Mouse (Mus musculus) intestine, embryonic 15.5 days (tissue): ENCODE measurements around the gene Atp1a4. TPM values are rescaled to one million over a fixed set of nuclear protein-coding genes. Genes with fewer than 3 reads are reported as not detected.
"Not testable (repeated sequence)": the region's sequence is repeated elsewhere in the genome, so short reads cannot be mapped to it uniquely, and the experiment has no call there.

Source experiments
- ATAC-seq: fragments of 200-750 bp; cut with Nextera tagmentation; 2 replicates; pipeline ENCODE4 v1.8.0; 2017; ENCODE audit warnings: moderate TSS enrichment, moderate library complexity
- H3K27ac ChIP-seq: fragments of 300-500 bp; sonication (generic); 2 replicates; pipeline ENCODE4 v1.5.1; 2015; ENCODE audit warnings: mild to moderate bottlenecking, inconsistent platforms
- H3K27me3 ChIP-seq: fragments of 300-500 bp; sonication (generic); replicated peaks from 2 replicates; pipeline ENCODE4 v1.6.1; 2015; ENCODE audit warnings: inconsistent platforms
- H3K36me3 ChIP-seq: fragments of 300-500 bp; sonication (generic); 2 replicates; pipeline ENCODE4 v1.6.1; 2015; ENCODE audit warnings: inconsistent platforms
- H3K4me1 ChIP-seq: fragments of 300-500 bp; sonication (generic); replicated peaks from 2 replicates; pipeline ENCODE4 v1.6.1; 2015; ENCODE audit warnings: inconsistent platforms
- H3K4me2 ChIP-seq: fragments of 300-500 bp; sonication (generic); replicated peaks from 2 replicates; pipeline ENCODE4 v1.6.1; 2015; ENCODE audit warnings: mild to moderate bottlenecking, inconsistent platforms
- H3K4me3 ChIP-seq: fragments of 300-500 bp; sonication (generic); replicated peaks from 2 replicates; pipeline ENCODE4 v1.5.1; 2015; ENCODE audit warnings: inconsistent platforms
- H3K9ac ChIP-seq: fragments of 300-500 bp; sonication (generic); 2 replicates; pipeline ENCODE4 v1.6.1; 2015; ENCODE audit warnings: inconsistent platforms
- H3K9me3 ChIP-seq: fragments of 300-500 bp; sonication (generic); 2 replicates; pipeline ENCODE4 v1.6.1; 2016; ENCODE audit warnings: inconsistent platforms
- WGBS: fragments of 180-500 bp; shearing (Covaris S2); methylation state at CpG from one replicate; pipeline ENCODE4 v1.1.7; 2015; 5-methylcytosine and 5-hydroxymethylcytosine counted together
- polyA plus RNA-seq: library from polyadenylated mRNA; unstranded; fragments of >200 nt; fragmentation: Nextera tagmentation; extraction: Ambion mirVana; gene quantifications from 2 replicates; pipeline ENCODE4 v1.2.1, GENCODE M21; 2015

Gene Atp1a4
- polyA plus RNA-seq, 1 experiment from 2014 or later = not detected

DNA sequence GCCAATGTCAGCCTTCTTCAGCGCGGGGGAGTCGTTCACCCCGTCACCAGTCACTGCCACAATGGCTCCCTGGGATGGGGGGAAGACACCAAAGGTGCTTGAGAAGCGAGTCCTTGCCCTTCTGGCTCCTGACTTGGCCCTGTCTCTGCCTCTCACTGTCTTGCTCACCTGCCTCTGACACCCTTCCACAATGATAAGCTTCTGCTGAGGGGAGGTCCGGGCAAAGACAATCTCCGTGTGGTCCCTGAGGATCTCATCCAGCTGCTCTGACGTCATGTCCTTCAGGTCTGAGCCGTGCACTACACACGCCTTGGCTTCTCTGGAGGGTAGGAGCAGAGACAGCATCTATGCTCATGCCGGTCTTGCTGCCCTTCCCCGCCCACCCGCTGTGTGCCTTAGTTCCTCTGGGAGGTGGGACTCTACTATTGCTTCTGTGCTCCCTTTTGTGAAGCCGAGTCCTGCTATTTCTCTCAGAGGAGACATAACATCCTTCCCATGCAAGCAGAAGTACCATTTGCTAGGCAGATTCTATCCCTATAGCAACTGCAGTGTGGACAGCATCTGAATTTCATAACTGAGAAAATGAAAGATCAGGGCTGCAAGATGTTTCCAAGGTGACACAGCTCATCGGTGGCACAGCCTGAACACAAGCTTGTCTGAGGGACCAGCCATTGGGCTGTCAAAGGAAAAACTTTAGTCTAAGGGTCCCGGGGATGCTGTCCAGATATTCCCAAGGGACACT is 21.7 kb upstream of the Atp1a4 start:
- WGBS = 78% methylated on average over 16 of the region's 16 CpGs
- no peaks in the 10 kb centered on the region for H3K27me3 ChIP-seq
- H3K36me3 ChIP-seq = no peaks in the 10 kb centered on the region
- no peak overlapping the region for H3K4me2 ChIP-seq
- ATAC-seq = no peak
- no peaks in the 10 kb centered on the region for H3K9me3 ChIP-seq
- no peaks in the 10 kb centered on the region for H3K4me1 ChIP-seq
- H3K9ac ChIP-seq = no peak overlapping the region
- no peak overlapping the region for H3K4me3 ChIP-seq
- no peak overlapping the region for H3K27ac ChIP-seq

DNA sequence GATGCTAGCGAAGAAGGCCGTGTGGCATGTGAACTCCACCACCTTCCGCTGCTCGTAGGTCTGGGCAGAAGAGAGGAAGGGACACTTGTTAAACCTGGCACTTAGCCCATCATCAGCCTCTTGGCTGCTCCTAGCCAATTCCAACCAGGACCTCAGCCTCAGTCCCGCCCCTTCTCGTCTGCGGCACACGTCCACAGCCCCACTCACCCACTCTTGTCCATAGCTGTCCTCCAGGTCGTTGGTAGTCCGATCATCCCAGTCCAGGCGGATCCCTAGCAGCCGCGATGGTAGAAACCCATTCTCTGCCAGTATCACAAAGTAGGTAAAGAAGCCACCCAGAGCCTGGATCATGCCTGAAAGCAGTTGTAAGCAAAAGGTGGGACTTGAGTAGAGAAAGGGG is 20.1 kb upstream of the Atp1a4 start:
- no peaks in the 10 kb centered on the region for H3K27me3 ChIP-seq
- no peak overlapping the region for H3K4me3 ChIP-seq
- WGBS = 91% methylated on average over 13 of the region's 13 CpGs
- 0 out of 2 replicates have a peak, but pooled peaks cover 5% of the 10 kb centered on the region for H3K4me1 ChIP-seq
- H3K27ac ChIP-seq = no peak overlapping the region
- no peaks in the 10 kb centered on the region for H3K9me3 ChIP-seq
- H3K4me2 ChIP-seq = no peak overlapping the region
- H3K9ac ChIP-seq = no peak overlapping the region
- ATAC-seq = no peak
- H3K36me3 ChIP-seq = no peaks in the 10 kb centered on the region

DNA sequence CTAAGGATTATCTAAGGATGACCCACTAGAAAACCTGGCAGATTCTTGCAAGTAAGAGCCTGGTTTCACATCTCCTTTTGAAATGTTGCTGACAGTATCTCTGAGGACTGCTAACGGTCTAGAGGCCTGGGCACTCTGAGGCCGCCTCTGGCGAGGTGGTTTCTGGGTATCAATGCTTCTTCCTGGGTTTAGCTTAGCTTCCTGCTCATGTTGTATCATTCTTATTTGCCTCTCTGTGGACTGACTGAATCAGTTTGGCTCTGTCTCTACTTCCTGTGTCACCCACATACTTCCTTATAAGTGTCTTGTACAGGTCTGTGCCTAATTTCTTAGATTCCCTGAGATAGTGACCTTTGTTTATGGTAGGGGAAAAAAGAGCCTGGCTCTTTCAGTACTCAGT is 19.0 kb upstream of the Atp1a4 start:
- ATAC-seq = no peak
- Histone ChIP-seq H3K4me1 (0 out of 2 replicates have a peak, but pooled peaks cover 5% of the 10 kb centered on the region), H3K27me3 (no peaks in the 10 kb centered on the region), H3K4me3 (no peak overlapping the region), H3K36me3 (no peaks in the 10 kb centered on the region), H3K4me2 (no peak overlapping the region), H3K9me3 (no peaks in the 10 kb centered on the region), H3K27ac (no peak overlapping the region), H3K9ac (no peak overlapping the region)
- 67% methylated on average over 3 of the region's 3 CpGs for WGBS

DNA sequence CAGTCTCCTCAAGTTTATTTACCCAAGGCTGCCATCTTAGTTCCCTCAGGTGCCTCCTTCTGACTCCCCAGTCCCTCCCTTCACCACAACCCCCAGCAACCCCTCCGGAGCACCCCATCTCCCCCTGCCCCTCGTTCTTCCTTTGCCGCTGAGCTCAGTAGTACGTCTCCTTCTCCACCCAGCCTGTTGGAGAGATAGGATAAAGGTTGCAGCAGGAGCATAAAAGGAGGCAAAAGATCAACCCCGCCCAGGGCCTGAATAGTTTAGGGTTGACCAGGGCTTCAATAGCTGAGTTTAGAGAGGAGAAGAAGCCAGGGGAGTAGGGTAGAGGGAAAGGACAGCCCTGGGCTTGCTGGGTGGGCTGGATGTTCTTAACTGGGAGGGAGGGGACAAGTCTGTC is 16.3 kb upstream of the Atp1a4 start:
- Histone ChIP-seq H3K27me3 (no peaks in the 10 kb centered on the region), H3K9me3 (no peaks in the 10 kb centered on the region), H3K36me3 (no peaks in the 10 kb centered on the region), H3K4me2 (no peak overlapping the region), H3K4me1 (0 out of 2 replicates have a peak, but pooled peaks cover 5% of the 10 kb centered on the region), H3K4me3 (no peak overlapping the region), H3K27ac (no peak overlapping the region), H3K9ac (no peak overlapping the region)
- ATAC-seq = peak; percentile 54
- 53% methylated on average over 5 of the region's 5 CpGs for WGBS

DNA sequence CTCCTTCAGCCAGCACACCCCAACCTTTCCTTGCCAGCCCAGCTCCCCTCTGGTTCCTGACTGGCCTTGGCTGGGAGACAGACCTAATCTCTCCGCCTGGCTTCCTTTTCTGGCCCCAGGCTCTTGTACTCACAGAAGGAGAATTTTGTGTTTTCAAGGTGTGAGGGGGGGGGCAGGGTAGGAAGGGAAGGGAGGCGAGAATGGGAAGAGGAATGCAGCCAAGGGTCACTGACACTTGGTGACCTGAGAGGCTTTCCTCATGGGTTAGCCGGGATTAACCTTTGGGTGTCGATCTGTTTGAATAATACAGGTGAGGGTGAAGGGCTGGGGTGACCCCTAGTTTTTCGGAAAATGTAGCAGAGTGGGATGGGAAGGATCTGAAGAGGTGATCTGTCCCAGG is 15.9 kb upstream of the Atp1a4 start:
- Histone ChIP-seq H3K9ac (no peak overlapping the region), H3K4me3 (no peak overlapping the region), H3K4me2 (no peak overlapping the region), H3K27ac (no peak overlapping the region), H3K27me3 (no peaks in the 10 kb centered on the region), H3K36me3 (no peaks in the 10 kb centered on the region), H3K9me3 (no peaks in the 10 kb centered on the region), H3K4me1 (0 out of 2 replicates have a peak, but pooled peaks cover 5% of the 10 kb centered on the region)
- ATAC-seq = peak; percentile 39
- 58% methylated on average over 5 of the region's 5 CpGs for WGBS

DNA sequence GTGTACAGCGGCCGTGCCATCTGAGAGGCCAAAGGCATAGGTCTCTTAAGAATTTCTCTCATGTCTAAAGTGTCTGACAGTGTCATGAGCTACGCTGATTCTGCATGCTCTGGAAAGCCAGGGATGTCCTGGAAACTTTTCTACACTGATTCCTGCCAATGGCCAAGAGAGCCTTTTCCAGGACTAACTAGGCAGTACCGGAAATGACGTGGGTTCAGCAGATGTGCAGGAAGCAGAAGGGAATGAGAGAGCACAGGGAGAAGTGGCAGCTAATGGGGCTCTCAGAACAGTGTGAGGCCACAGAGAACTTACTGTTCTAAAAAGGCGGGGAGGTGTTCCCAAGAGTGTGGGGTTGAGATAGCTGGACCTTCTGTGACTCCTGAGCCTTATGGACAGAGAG is 15.2 kb upstream of the Atp1a4 start:
- H3K27me3 ChIP-seq = no peaks in the 10 kb centered on the region
- H3K9me3 ChIP-seq = no peaks in the 10 kb centered on the region
- no peaks in the 10 kb centered on the region for H3K36me3 ChIP-seq
- 87% methylated on average over 6 of the region's 6 CpGs for WGBS
- H3K27ac ChIP-seq = no peak overlapping the region
- ATAC-seq = no peak
- H3K4me2 ChIP-seq = no peak overlapping the region
- H3K4me3 ChIP-seq = no peak overlapping the region
- 0 out of 2 replicates have a peak, but pooled peaks cover 5% of the 10 kb centered on the region for H3K4me1 ChIP-seq
- H3K9ac ChIP-seq = no peak overlapping the region

DNA sequence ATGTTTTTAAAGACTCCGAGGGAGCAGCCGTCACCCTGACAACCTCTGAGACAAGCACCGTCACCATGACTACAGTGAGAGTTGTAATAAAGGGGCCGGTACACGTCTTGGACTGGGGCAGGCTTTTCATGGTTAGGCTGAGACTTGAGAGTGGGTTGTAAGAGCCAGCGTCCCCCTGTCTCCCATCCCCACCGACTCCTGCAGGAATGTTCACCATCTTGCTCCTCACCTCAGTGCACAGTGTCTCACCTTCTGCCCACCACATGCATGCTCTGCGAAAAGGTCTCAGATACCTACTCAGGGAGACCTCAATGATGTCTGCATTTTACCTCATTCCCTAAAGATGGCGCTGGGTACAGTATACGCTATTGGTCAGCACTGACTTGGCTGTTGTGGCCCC is 13.6 kb upstream of the Atp1a4 start:
- Histone ChIP-seq H3K9ac (no peak overlapping the region), H3K27ac (no peak overlapping the region), H3K9me3 (no peaks in the 10 kb centered on the region), H3K4me2 (no peak overlapping the region), H3K4me3 (no peak overlapping the region), H3K4me1 (0 out of 2 replicates have a peak, but pooled peaks cover 5% of the 10 kb centered on the region), H3K27me3 (no peaks in the 10 kb centered on the region), H3K36me3 (no peaks in the 10 kb centered on the region)
- ATAC-seq = no peak
- WGBS = 61% methylated on average over 10 of the region's 10 CpGs

DNA sequence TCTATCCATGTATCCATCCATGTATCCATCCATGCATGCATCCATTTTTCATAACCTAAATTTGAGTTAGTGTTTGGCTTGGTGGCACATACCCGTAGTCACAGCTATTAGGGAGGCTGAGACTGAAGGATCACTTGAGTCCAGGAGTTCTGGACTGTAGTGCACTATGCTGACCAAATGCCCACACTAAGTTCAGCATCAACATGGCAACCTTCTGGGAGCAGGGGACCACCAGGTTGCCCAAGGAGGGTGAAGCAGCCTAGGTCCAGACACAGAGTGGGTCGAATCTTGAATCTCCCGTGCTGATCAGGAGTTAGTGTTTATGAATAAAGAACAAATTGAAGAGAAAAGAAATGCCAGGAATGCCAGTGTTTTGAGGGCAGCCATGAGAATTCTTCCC is 13.0 kb upstream of the Atp1a4 start:
- Histone ChIP-seq H3K36me3 (no peaks in the 10 kb centered on the region), H3K4me2 (no peak overlapping the region), H3K27me3 (no peaks in the 10 kb centered on the region), H3K9ac (no peak overlapping the region), H3K4me3 (no peak overlapping the region), H3K9me3 (no peaks in the 10 kb centered on the region), H3K4me1 (0 out of 2 replicates have a peak, but pooled peaks cover 5% of the 10 kb centered on the region), H3K27ac (no peak overlapping the region)
- ATAC-seq = no peak
- 77% methylated on average over 3 of the region's 3 CpGs for WGBS

DNA sequence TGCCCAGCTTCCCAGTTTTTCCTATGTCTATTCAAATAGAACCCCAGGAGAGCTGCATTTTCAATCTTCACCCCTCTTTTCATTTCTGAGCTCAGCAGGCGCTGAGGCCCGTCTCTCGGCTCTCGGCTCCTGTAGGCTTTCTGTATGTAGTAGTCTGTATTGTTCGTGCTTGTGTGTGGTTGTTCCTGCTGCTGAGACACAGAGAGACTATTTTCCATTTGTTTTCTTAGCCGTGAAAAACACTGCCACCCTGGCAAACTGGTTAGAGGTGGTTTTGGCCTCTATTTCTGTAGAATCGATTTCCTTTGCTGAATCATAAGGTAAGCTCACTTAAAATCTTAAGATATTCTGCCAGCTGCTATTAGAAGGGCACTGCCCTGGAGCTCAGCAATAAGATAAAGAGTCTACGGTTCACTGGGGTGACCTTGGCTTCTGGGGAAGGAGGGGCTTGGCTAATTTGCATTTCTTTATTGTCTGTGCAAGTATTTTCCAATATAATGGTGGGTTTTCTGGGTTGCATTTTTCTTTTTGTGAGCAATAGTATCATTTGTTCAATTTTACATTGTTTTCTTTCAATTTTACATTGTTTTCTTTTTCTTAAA is 3.4 kb upstream of the Atp1a4 start, which contains the start of gene Igsf8:
Igsf8 (plus strand) TSS at position 165 of the 602 bp plus-strand sequence.
- H3K4me1 ChIP-seq = no peaks in the 10 kb centered on the region
- no peak within 1 kb of the TSS for H3K9ac ChIP-seq
- WGBS = 69% methylated on average over 8 of the region's 8 CpGs
- H3K4me2 ChIP-seq = no peak within 1 kb of the TSS
- H3K27ac ChIP-seq = no peak within 1 kb of the TSS
- H3K36me3 ChIP-seq = no peaks in the 10 kb centered on the region
- no peaks in the 10 kb centered on the region for H3K9me3 ChIP-seq
- ATAC-seq = no peak
- H3K27me3 ChIP-seq = no peaks in the 10 kb centered on the region
- H3K4me3 ChIP-seq = no peak within 1 kb of the TSS

DNA sequence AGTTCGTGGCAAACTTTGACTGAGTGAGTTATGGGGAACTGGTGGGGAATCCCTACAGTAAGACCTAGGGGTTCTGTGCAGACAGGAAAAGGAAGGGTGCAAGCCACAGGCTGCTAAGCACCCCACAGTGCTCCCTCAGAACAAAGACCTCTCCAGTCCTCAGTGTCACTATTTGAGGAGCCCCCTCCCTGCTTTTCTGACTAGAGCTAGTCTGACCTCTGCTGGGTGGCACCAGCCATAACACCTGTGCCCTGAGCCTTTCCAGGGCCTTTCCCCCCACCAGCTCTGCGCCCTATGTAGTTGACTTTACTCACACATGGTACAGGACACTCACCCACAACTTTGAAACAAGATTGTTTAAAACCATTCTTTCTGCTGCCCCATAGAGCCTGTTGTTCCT is 10.5 kb downstream of the Atp1a4 start:
- Histone ChIP-seq H3K4me3 (no peak overlapping the region), H3K27ac (no peak overlapping the region), H3K27me3 (0 out of 2 replicates have a peak, but pooled peaks cover 4% of the 10 kb centered on the region), H3K36me3 (no peaks in the 10 kb centered on the region), H3K4me1 (no peaks in the 10 kb centered on the region), H3K9me3 (no peaks in the 10 kb centered on the region), H3K4me2 (no peak overlapping the region), H3K9ac (no peak overlapping the region)
- 54% methylated on average over 2 of the region's 2 CpGs for WGBS
- 0 out of 2 replicates have a peak, but pooled peaks have one; percentile 41 for ATAC-seq

DNA sequence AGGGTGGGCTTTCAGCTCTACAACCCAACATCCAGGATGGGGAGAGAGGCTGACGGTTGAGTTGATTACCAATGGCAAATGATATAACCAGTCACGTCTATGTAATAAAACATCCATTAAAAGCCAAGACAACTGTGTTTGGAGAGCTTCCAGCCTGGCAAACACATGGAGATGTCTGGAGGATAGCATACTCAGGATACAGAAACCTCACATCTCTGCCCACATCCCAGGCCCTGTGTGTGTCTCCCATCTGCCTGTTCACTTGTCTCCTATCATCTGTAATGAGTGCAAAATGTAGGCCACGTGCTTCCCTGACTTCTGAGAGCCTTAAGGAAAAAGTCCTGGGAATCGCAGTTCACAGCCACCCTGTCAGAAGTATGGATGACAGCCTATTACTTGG is 11.0 kb downstream of the Atp1a4 start:
- Histone ChIP-seq H3K27me3 (0 out of 2 replicates have a peak, but pooled peaks cover 4% of the 10 kb centered on the region), H3K4me2 (no peak overlapping the region), H3K9me3 (no peaks in the 10 kb centered on the region), H3K4me3 (no peak overlapping the region), H3K9ac (no peak overlapping the region), H3K27ac (no peak overlapping the region), H3K4me1 (no peaks in the 10 kb centered on the region), H3K36me3 (no peaks in the 10 kb centered on the region)
- no peak for ATAC-seq
- WGBS = 70% methylated on average over 4 of the region's 4 CpGs

DNA sequence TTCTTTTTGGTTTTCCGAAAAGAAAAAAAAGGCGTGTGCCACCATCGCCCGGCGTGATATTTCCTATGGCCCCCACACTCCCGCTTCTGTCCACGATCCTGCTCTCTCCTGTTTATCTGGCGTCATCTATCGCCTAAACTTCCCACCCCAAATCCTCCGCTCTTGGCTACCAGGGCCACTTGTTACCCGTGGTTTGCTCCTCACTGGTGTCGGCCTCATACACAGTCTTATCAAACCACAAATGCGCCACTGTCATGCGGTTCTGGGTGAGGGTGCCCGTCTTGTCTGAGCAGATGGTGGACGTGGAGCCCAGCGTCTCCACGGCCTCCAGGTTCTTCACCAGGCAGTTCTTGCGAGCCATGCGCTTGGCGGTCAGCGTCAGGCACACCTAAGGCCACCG is 13.6 kb downstream of the Atp1a4 start:
- not testable (repeated sequence) for H3K27me3 ChIP-seq

More for the DNA sequence above, 13.6 kb downstream of the Atp1a4 start:
- 38% methylated on average over 23 of the region's 23 CpGs for WGBS
- H3K4me1 ChIP-seq, H3K36me3 ChIP-seq, H3K9me3 ChIP-seq, ATAC-seq, H3K9ac ChIP-seq, H3K27ac ChIP-seq, H3K4me3 ChIP-seq: not testable (repeated sequence)
- H3K4me2 ChIP-seq = peak overlapping the region; percentile 26; the same call in 1 of the 2 replicates
